Mouse (Mus musculus) monocyte, adult 59 days (primary cell): ENCODE measurements around the gene Gm14406. TPM values are rescaled to one million over a fixed set of nuclear protein-coding genes. Genes with fewer than 3 reads are reported as not detected.

Source experiments
- total RNA-seq, 2 experiments: library from RNA; stranded (reverse); gene quantifications; one replicate each; pipeline ENCODE4 v1.2.4; 2023

The Gm14406 gene
- not detected for total RNA-seq

DNA sequence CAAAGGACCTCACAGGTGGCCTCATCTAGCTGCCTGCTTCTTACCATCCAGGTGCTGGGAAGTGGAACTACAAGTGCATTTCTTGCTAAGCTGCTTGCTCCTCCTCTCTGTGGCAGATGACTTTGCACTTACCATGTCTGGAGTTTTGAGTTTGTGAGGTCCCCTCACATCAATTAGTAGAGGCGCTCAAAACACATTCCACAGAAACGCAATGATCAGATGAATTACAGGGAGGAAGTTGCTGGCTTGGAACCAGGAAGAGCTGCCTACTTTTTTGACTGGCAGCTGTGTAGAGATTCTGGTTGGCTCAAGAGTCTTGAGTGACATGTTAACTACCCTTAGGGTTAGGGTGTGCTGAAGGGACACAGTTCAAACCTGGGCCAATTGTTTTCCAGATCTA, at the start of gene Gm14406:
Gene Gm14406 (minus strand): TSS at position 213 of the 400 bp plus-strand sequence.

Other genes starting within 250 kb of the Gm14406 start
- gene Gm14418, start 179.9 kb downstream of the Gm14406 start, total RNA-seq, result 1 to 10 TPM in 1 of 2 experiments, under 1 TPM in 1; 0.50 to 2.9 TPM
- 1 to 10 TPM; 2.9 to 3.2 TPM for gene Zfp970, start 113.5 kb downstream of the Gm14406 start, total RNA-seq
- 1 to 10 TPM; 6.0 to 7.2 TPM for gene Gm14403, start 80.0 kb downstream of the Gm14406 start, total RNA-seq
- 1 to 10 TPM; 4.4 to 7.0 TPM for gene Gm14322, start 181.1 kb upstream of the Gm14406 start, total RNA-seq